Mouse (Mus musculus) stomach, postnatal 0 days (tissue): ENCODE measurements around the gene Cox8a.

ENCODE experiments used
- CTCF ChIP-seq: IDR thresholded peaks from 2 replicates; pipeline ENCODE4 v1.5.1; 2016; ENCODE audit warnings: antibody characterized with exemption, low read depth, mild to moderate bottlenecking, moderate library complexity
- EP300 ChIP-seq: optimal IDR thresholded peaks from 2 replicates; pipeline ENCODE3; 2016; ENCODE audit warnings: antibody characterized with exemption

GRCm38 (mm10) chr19:7176041-7176696 lies 41.2 kb downstream of the Cox8a start:
- TF ChIP-seq CTCF (no peak), EP300 (no peak)
